Mouse (Mus musculus): ENCODE measurements around the gene 4930469K13Rik.

GRCm38 (mm10) chr11:34058332-34058731 lies 40.0 kb downstream of the 4930469K13Rik start:
- TF ChIP-seq EP300 (IDR thresholded peaks at IDR 0.05) (no peak), CTCF (IDR thresholded peaks at IDR 0.05) (no peak)
